Mouse (Mus musculus): Measurements from ENCODE around the gene Orai1. TPM values are rescaled to one million over a fixed set of nuclear protein-coding genes. Genes with fewer than 3 reads are reported as not detected.

Orai1 gene
- polyA plus RNA-seq, 1 experiment: 76.9 TPM

- no peaks in the 10 kb centered on the region for H3K36me3 ChIP-seq (ENCODE audit: control insufficient read depth, insufficient read depth, low read length)
- H3K27ac ChIP-seq (ENCODE audit: control insufficient read depth, insufficient read depth, low read length): no peak overlapping the region
- DNase-seq: no peak
- WGBS: 46% methylated on average over 4 of the region's 4 CpGs
- H3K4me3 ChIP-seq (ENCODE audit: control insufficient read depth, insufficient read depth, low read length): no peak overlapping the region
- H3K4me1 ChIP-seq (replicated peaks; ENCODE audit: control insufficient read depth, insufficient read depth, low read length): peaks cover 39% of the 10 kb centered on the region
- H3K27me3 ChIP-seq (ENCODE audit: control insufficient read depth, insufficient read depth, low read length): no peaks in the 10 kb centered on the region
- TF ChIP-seq POLR2A (IDR thresholded peaks at IDR 0.05; ENCODE audit: control insufficient read depth, extremely low read depth, insufficient read depth, low read length, poor library complexity): no peak
- no peak for TF ChIP-seq CTCF (IDR thresholded peaks at IDR 0.05; ENCODE audit: borderline replicate concordance, control insufficient read depth, extremely low read depth, insufficient read depth, low read length, poor library complexity)
These were observed 2.6 kb downstream of the Orai1 start for GRCm38 (mm10) chr5:123017504-123017903.

DNA sequence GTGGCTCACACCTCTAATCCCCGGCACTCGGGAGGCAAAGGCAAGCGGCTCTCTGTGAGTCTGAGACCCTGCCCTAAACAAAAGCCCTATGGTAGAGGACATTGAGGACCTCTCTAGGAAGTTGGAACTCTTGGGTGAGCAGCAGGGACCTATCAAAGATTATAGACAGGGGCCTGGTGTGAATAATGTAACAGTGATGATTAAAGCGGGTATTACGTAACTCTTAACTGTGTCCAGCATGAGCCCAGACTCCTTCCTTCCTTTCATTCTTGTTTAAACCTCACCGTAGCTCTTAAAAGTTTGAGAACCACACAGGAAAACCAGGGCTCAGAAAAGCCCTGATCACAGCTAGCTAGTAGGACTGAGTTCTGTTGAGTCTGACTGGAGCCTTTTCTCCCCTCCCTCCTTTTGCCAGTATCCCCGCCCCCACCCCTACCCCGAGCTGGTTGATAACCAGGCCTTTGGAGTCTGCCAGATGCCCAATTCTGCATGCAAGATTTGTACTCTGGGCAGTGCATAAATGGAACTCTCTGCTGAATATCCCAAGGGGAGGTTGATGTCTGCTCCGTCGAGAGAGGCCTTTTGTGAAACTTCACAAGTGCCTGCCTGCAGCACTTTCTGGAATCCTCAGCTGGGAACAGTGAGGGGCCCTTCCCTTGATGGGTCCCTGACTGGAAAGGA is 4.6 kb downstream of the Orai1 start:
- H3K27ac ChIP-seq (ENCODE audit: control insufficient read depth, insufficient read depth, low read length): no peak overlapping the region; the same call in 1 of the 2 replicates
- DNase-seq: no peak

GRCm38 (mm10) chr5:123020426-123020825 is 5.6 kb downstream of the Orai1 start:
- H3K27me3 ChIP-seq (ENCODE audit: control insufficient read depth, insufficient read depth, low read length): no peaks in the 10 kb centered on the region
- 90% methylated on average over 5 of the region's 5 CpGs for WGBS
- H3K27ac ChIP-seq (ENCODE audit: control insufficient read depth, insufficient read depth, low read length): no peak overlapping the region
- H3K4me1 ChIP-seq (replicated peaks; ENCODE audit: control insufficient read depth, insufficient read depth, low read length): peaks cover 38% of the 10 kb centered on the region
- H3K36me3 ChIP-seq (ENCODE audit: control insufficient read depth, insufficient read depth, low read length): no peaks in the 10 kb centered on the region
- no peak for DNase-seq
- TF ChIP-seq CTCF (IDR thresholded peaks at IDR 0.05; ENCODE audit: borderline replicate concordance, control insufficient read depth, extremely low read depth, insufficient read depth, low read length, poor library complexity): no peak
- no peak overlapping the region for H3K4me3 ChIP-seq (ENCODE audit: control insufficient read depth, insufficient read depth, low read length)

More for the DNA sequence above, 4.6 kb downstream of the Orai1 start:
- no peak overlapping the region for H3K4me3 ChIP-seq (ENCODE audit: control insufficient read depth, insufficient read depth, low read length)
- no peak for TF ChIP-seq POLR2A (IDR thresholded peaks at IDR 0.05; ENCODE audit: control insufficient read depth, extremely low read depth, insufficient read depth, low read length, poor library complexity)
- TF ChIP-seq CTCF (IDR thresholded peaks at IDR 0.05; ENCODE audit: borderline replicate concordance, control insufficient read depth, extremely low read depth, insufficient read depth, low read length, poor library complexity): no peak
- H3K27me3 ChIP-seq (ENCODE audit: control insufficient read depth, insufficient read depth, low read length): no peaks in the 10 kb centered on the region
- WGBS: 40% methylated on average over 10 of the region's 10 CpGs
- H3K36me3 ChIP-seq (ENCODE audit: control insufficient read depth, insufficient read depth, low read length): no peaks in the 10 kb centered on the region
- peaks cover 34% of the 10 kb centered on the region for H3K4me1 ChIP-seq (replicated peaks; ENCODE audit: control insufficient read depth, insufficient read depth, low read length)

DNA sequence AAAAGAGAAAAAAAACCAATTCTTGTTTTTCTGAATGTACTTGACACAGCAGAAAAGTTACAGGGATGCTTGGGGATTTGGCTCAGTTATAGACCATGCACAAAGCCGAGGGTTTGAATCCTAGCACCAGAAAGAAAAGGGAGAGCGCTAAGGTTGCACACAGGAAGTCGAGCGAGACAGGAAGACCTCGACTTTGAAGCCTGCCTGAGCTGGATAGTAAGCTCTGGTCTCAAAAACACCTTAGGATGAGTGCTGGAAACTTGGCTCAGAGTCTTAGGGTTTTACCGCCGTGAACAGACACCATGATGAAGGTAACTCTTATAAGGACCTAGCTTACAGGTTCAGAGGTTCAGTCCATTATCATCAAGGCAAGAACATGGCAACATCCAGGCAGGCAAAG is 6.6 kb downstream of the Orai1 start:
- no peak for DNase-seq

GRCm38 (mm10) chr5:123023049-123023448 is 8.2 kb downstream of the Orai1 start:
- peaks cover 39% of the 10 kb centered on the region for H3K4me1 ChIP-seq (replicated peaks; ENCODE audit: control insufficient read depth, insufficient read depth, low read length)
- WGBS: 74% methylated on average over 6 of the region's 6 CpGs
- H3K4me3 ChIP-seq (ENCODE audit: control insufficient read depth, insufficient read depth, low read length): no peak overlapping the region
- H3K27ac ChIP-seq (ENCODE audit: control insufficient read depth, insufficient read depth, low read length): no peak overlapping the region
- no peak for TF ChIP-seq POLR2A (IDR thresholded peaks at IDR 0.05; ENCODE audit: control insufficient read depth, extremely low read depth, insufficient read depth, low read length, poor library complexity)
- H3K36me3 ChIP-seq (ENCODE audit: control insufficient read depth, insufficient read depth, low read length): no peaks in the 10 kb centered on the region
- DNase-seq: no peak
- no peaks in the 10 kb centered on the region for H3K27me3 ChIP-seq (ENCODE audit: control insufficient read depth, insufficient read depth, low read length)

More for the DNA sequence above, 6.6 kb downstream of the Orai1 start:
- H3K36me3 ChIP-seq (ENCODE audit: control insufficient read depth, insufficient read depth, low read length): no peaks in the 10 kb centered on the region
- 31% methylated on average over 7 of the region's 7 CpGs for WGBS
- H3K27ac ChIP-seq (ENCODE audit: control insufficient read depth, insufficient read depth, low read length): no peak overlapping the region
- no peaks in the 10 kb centered on the region for H3K27me3 ChIP-seq (ENCODE audit: control insufficient read depth, insufficient read depth, low read length)
- TF ChIP-seq POLR2A (IDR thresholded peaks at IDR 0.05; ENCODE audit: control insufficient read depth, extremely low read depth, insufficient read depth, low read length, poor library complexity) (no peak), CTCF (IDR thresholded peaks at IDR 0.05; ENCODE audit: borderline replicate concordance, control insufficient read depth, extremely low read depth, insufficient read depth, low read length, poor library complexity) (no peak)
- H3K4me1 ChIP-seq (replicated peaks; ENCODE audit: control insufficient read depth, insufficient read depth, low read length): peaks cover 35% of the 10 kb centered on the region
- no peak overlapping the region for H3K4me3 ChIP-seq (ENCODE audit: control insufficient read depth, insufficient read depth, low read length)

DNA sequence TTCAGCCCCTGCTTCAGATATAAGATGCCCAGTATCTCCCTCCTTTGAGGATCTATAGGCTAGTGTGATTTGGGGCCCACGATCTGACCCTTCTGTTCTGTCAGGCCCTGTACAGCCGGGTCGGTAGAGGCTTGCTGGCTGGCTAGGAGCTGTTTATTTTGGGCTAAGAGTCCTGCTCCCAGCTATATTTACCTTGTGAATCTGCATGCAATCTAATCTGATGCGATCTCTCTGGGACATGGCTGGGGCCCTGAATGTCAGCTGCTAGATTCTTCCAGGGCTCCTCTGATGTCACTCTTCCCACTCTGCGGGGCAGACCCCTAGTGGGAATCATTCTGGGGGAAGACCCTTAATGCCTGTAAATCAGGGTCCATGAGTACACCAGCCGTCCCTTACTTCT is 9.4 kb downstream of the Orai1 start:
- 93% methylated on average over 6 of the region's 6 CpGs for WGBS
- Histone ChIP-seq H3K4me1 (replicated peaks; ENCODE audit: control insufficient read depth, insufficient read depth, low read length) (peaks cover 34% of the 10 kb centered on the region), H3K27ac (ENCODE audit: control insufficient read depth, insufficient read depth, low read length) (no peak overlapping the region), H3K27me3 (ENCODE audit: control insufficient read depth, insufficient read depth, low read length) (no peaks in the 10 kb centered on the region), H3K36me3 (ENCODE audit: control insufficient read depth, insufficient read depth, low read length) (no peaks in the 10 kb centered on the region), H3K4me3 (ENCODE audit: control insufficient read depth, insufficient read depth, low read length) (no peak overlapping the region)
- TF ChIP-seq POLR2A (IDR thresholded peaks at IDR 0.05; ENCODE audit: control insufficient read depth, extremely low read depth, insufficient read depth, low read length, poor library complexity) (no peak), CTCF (IDR thresholded peaks at IDR 0.05; ENCODE audit: borderline replicate concordance, control insufficient read depth, extremely low read depth, insufficient read depth, low read length, poor library complexity) (no peak)
- DNase-seq: no peak
